Mouse (Mus musculus) forebrain, embryonic 10.5 days (tissue): ENCODE measurements around the gene Pdzd3. TPM values are rescaled to one million over a fixed set of nuclear protein-coding genes. Genes with fewer than 3 reads are reported as not detected.

Source experiments
- DNase-seq: peaks from one replicate; pipeline ENCODE4 v3.0.0-alpha.2; 2017; ENCODE audit warnings: low spot score; ENCODE audit errors: extremely low spot score
- H3K27ac ChIP-seq: fragments of 300-500 bp; sonication (generic); 2 replicates; pipeline ENCODE4 v1.5.1; 2016; ENCODE audit warnings: mild to moderate bottlenecking
- H3K27me3 ChIP-seq: fragments of 300-500 bp; sonication (generic); 2 replicates; pipeline ENCODE4 v1.6.1; 2016; ENCODE audit warnings: mild to moderate bottlenecking; ENCODE audit not compliant: poor library complexity, severe bottlenecking
- H3K36me3 ChIP-seq: fragments of 300-500 bp; sonication (generic); replicated peaks from 2 replicates; pipeline ENCODE4 v1.6.1; 2016; ENCODE audit warnings: mild to moderate bottlenecking, moderate library complexity
- H3K4me1 ChIP-seq: fragments of 300-500 bp; sonication (generic); 2 replicates; pipeline ENCODE4 v1.6.1; 2016
- H3K4me3 ChIP-seq: fragments of 300-500 bp; sonication (generic); 2 replicates; pipeline ENCODE4 v1.5.1; 2016; ENCODE audit warnings: mild to moderate bottlenecking, moderate library complexity
- H3K9me3 ChIP-seq: fragments of 300-500 bp; sonication (generic); 2 replicates; pipeline ENCODE4 v1.6.1; 2016; ENCODE audit warnings: mild to moderate bottlenecking, moderate library complexity
- WGBS: fragments of 180-500 bp; shearing (Covaris S2); methylation state at CpG from one replicate; pipeline ENCODE4 v1.1.7; 2016; 5-methylcytosine and 5-hydroxymethylcytosine counted together
- polyA plus RNA-seq: library from polyadenylated mRNA; unstranded; fragments of >200 nt; fragmentation: Nextera tagmentation; extraction: Ambion mirVana; gene quantifications from 2 replicates; pipeline ENCODE4 v1.2.1, GENCODE M21; 2016

The Pdzd3 gene
- polyA plus RNA-seq, 1 experiment from 2014 or later, result 0.06 TPM

GRCm38 (mm10) chr9:44225993-44226392 is 25.3 kb downstream of the Pdzd3 start:
- Histone ChIP-seq H3K36me3 (peaks cover 43% of the 10 kb centered on the region), H3K27me3 (no peaks in the 10 kb centered on the region), H3K27ac (no peak overlapping the region), H3K4me3 (no peak overlapping the region), H3K4me1 (peaks cover 5% of the 10 kb centered on the region; the same call in 1 of the 2 replicates), H3K9me3 (peaks cover 2% of the 10 kb centered on the region; the same call in 1 of the 2 replicates)
- WGBS, result 85% methylated on average over 6 of the region's 6 CpGs
- no peak for DNase-seq

- Histone ChIP-seq H3K9me3 (peaks cover 8% of the 10 kb centered on the region; the same call in 1 of the 2 replicates), H3K4me1 (no peaks in the 10 kb centered on the region), H3K4me3 (no peak overlapping the region), H3K36me3 (peaks cover 43% of the 10 kb centered on the region), H3K27ac (no peak overlapping the region), H3K27me3 (no peaks in the 10 kb centered on the region)
- DNase-seq, result no peak
- WGBS, result 96% methylated on average over 14 of the region's 14 CpGs
Observed at GRCm38 (mm10) chr9:44213538-44213937, 37.7 kb downstream of the Pdzd3 start.

- Histone ChIP-seq H3K4me3 (no peak overlapping the region), H3K27me3 (no peaks in the 10 kb centered on the region), H3K27ac (no peak overlapping the region), H3K36me3 (peaks cover 43% of the 10 kb centered on the region), H3K9me3 (peaks cover 8% of the 10 kb centered on the region; the same call in 1 of the 2 replicates), H3K4me1 (no peaks in the 10 kb centered on the region)
- DNase-seq, result no peak
- WGBS, result 95% methylated on average over 4 of the region's 4 CpGs
Observed at GRCm38 (mm10) chr9:44212406-44212805, 38.9 kb downstream of the Pdzd3 start.

- WGBS, result 98% methylated on average over 4 of the region's 4 CpGs
- no peak overlapping the region for H3K4me3 ChIP-seq
- DNase-seq, result no peak
- H3K4me1 ChIP-seq, result no peaks in the 10 kb centered on the region
- H3K9me3 ChIP-seq, result peaks cover 8% of the 10 kb centered on the region; the same call in 1 of the 2 replicates
- no peaks in the 10 kb centered on the region for H3K27me3 ChIP-seq
- peaks cover 51% of the 10 kb centered on the region for H3K36me3 ChIP-seq
- no peak overlapping the region for H3K27ac ChIP-seq
Observed at GRCm38 (mm10) chr9:44209416-44209815, 41.9 kb downstream of the Pdzd3 start.

- Histone ChIP-seq H3K27ac (no peak overlapping the region), H3K27me3 (no peaks in the 10 kb centered on the region), H3K9me3 (peaks cover 8% of the 10 kb centered on the region; the same call in 1 of the 2 replicates), H3K4me1 (no peaks in the 10 kb centered on the region), H3K36me3 (peaks cover 40% of the 10 kb centered on the region), H3K4me3 (no peak overlapping the region)
- WGBS, result 92% methylated on average over 2 of the region's 2 CpGs
- DNase-seq, result no peak
Observed at GRCm38 (mm10) chr9:44207840-44208239, 43.4 kb downstream of the Pdzd3 start.

- H3K36me3 ChIP-seq, result peaks cover 64% of the 10 kb centered on the region
- H3K4me1 ChIP-seq, result no peaks in the 10 kb centered on the region
- H3K4me3 ChIP-seq, result no peak overlapping the region
- 91% methylated on average over 3 of the region's 3 CpGs for WGBS
- H3K27ac ChIP-seq, result no peak overlapping the region
- no peak for DNase-seq
- no peaks in the 10 kb centered on the region for H3K27me3 ChIP-seq
- no peaks in the 10 kb centered on the region for H3K9me3 ChIP-seq
Observed at GRCm38 (mm10) chr9:44200458-44200857, 50.8 kb downstream of the Pdzd3 start.

GRCm38 (mm10) chr9:44199580-44199979 is 51.7 kb downstream of the Pdzd3 start:
- Histone ChIP-seq H3K9me3 (no peaks in the 10 kb centered on the region), H3K27ac (no peak overlapping the region), H3K4me1 (no peaks in the 10 kb centered on the region), H3K27me3 (no peaks in the 10 kb centered on the region), H3K4me3 (no peak overlapping the region), H3K36me3 (peaks cover 69% of the 10 kb centered on the region)
- DNase-seq, result no peak

- Histone ChIP-seq H3K27ac (no peak overlapping the region), H3K36me3 (peaks cover 66% of the 10 kb centered on the region), H3K9me3 (no peaks in the 10 kb centered on the region), H3K4me3 (no peak overlapping the region), H3K4me1 (no peaks in the 10 kb centered on the region), H3K27me3 (no peaks in the 10 kb centered on the region)
- 92% methylated on average over 3 of the region's 3 CpGs for WGBS
- no peak for DNase-seq
Observed at GRCm38 (mm10) chr9:44199166-44199565, 52.1 kb downstream of the Pdzd3 start.

Other genes with a start within 250 kb of the Pdzd3 start
- not detected in 2 replicates for gene Thy1, start 208.1 kb downstream of the Pdzd3 start, polyA plus RNA-seq
- 12.7 and 12.9 TPM in 2 replicates for gene Usp2, start 184.4 kb downstream of the Pdzd3 start, polyA plus RNA-seq
- gene Mfrp, start 149.7 kb downstream of the Pdzd3 start, polyA plus RNA-seq, result 0.15 and 0.26 TPM in 2 replicates
- gene C1qtnf5, start 144.2 kb downstream of the Pdzd3 start, polyA plus RNA-seq, result not detected in 2 replicates
- 0.06 and 0.36 TPM in 2 replicates for gene Gm49380, start 138.0 kb downstream of the Pdzd3 start, polyA plus RNA-seq
- 79.5 and 81.5 TPM in 2 replicates for gene Rnf26, start 138.0 kb downstream of the Pdzd3 start, polyA plus RNA-seq
- gene Mcam, start 117.0 kb downstream of the Pdzd3 start, polyA plus RNA-seq, result 10.1 and 11.4 TPM in 2 replicates
- gene Cbl, start 17.4 kb downstream of the Pdzd3 start, polyA plus RNA-seq, result 21.3 and 23.8 TPM in 2 replicates
- gene Ccdc153, start 10.8 kb downstream of the Pdzd3 start, polyA plus RNA-seq, result not detected in 2 replicates
- 2.8 and 2.9 TPM in 2 replicates for gene Nlrx1, start 17.1 kb upstream of the Pdzd3 start, polyA plus RNA-seq
- 5.3 and 7.2 TPM in 2 replicates for gene Abcg4, start 37.1 kb upstream of the Pdzd3 start, polyA plus RNA-seq
- gene Hinfp, start 54.2 kb upstream of the Pdzd3 start, polyA plus RNA-seq, result 32.8 and 33.0 TPM in 2 replicates
- 8.3 and 8.7 TPM in 2 replicates for gene C2cd2l, start 68.8 kb upstream of the Pdzd3 start, polyA plus RNA-seq
- 48.0 and 49.3 TPM in 2 replicates for gene Dpagt1, start 74.5 kb upstream of the Pdzd3 start, polyA plus RNA-seq
- 524 and 528 TPM in 2 replicates for gene H2afx, start 83.2 kb upstream of the Pdzd3 start, polyA plus RNA-seq
- 196 and 210 TPM in 2 replicates for gene Hmbs, start 92.8 kb upstream of the Pdzd3 start, polyA plus RNA-seq
- 29.0 and 32.3 TPM in 2 replicates for gene Vps11, start 110.2 kb upstream of the Pdzd3 start, polyA plus RNA-seq
- 38.7 and 43.7 TPM in 2 replicates for gene Hyou1, start 128.0 kb upstream of the Pdzd3 start, polyA plus RNA-seq
- gene Slc37a4, start 145.4 kb upstream of the Pdzd3 start, polyA plus RNA-seq, result 18.8 and 19.4 TPM in 2 replicates
- 2,069 and 2,211 TPM in 2 replicates for gene Rps25, start 155.7 kb upstream of the Pdzd3 start, polyA plus RNA-seq
- 181 and 189 TPM in 2 replicates for gene Trappc4, start 156.1 kb upstream of the Pdzd3 start, polyA plus RNA-seq
- 25.6 and 26.1 TPM in 2 replicates for gene Ccdc84, start 167.1 kb upstream of the Pdzd3 start, polyA plus RNA-seq
- not detected in 2 replicates for gene Foxr1, start 189.7 kb upstream of the Pdzd3 start, polyA plus RNA-seq
- gene Upk2, start 203.5 kb upstream of the Pdzd3 start, polyA plus RNA-seq, result not detected in 2 replicates
- gene Bcl9l, start 231.4 kb upstream of the Pdzd3 start, polyA plus RNA-seq, result 3.9 and 5.0 TPM in 2 replicates